Mouse (Mus musculus) liver, postnatal 0 days (tissue): ENCODE data around the gene 1700092M07Rik.

Source experiments
- CTCF ChIP-seq: sonication (generic); IDR thresholded peaks from 2 replicates; pipeline ENCODE4 v1.5.1; 2016; ENCODE audit warnings: antibody characterized with exemption, low read depth
- EP300 ChIP-seq: IDR thresholded peaks from 2 replicates; pipeline ENCODE4 v1.6.1; 2016; ENCODE audit warnings: antibody characterized with exemption, low read depth, mild to moderate bottlenecking

GRCm38 (mm10) chr19:8789171-8789570 is 48.7 kb downstream of the 1700092M07Rik start:
- TF ChIP-seq CTCF (no peak), EP300 (no peak)
